Mouse (Mus musculus) olfactory bulb, adult 2 months (tissue): ENCODE data around the gene Tcf7l1.

Experiments used
- CTCF ChIP-seq: fragments of 200-500 bp; IDR thresholded peaks from 2 replicates; pipeline ENCODE4 v1.5.1; 2012; ENCODE audit warnings: low read depth, mild to moderate bottlenecking, low read length, moderate library complexity; ENCODE audit not compliant: insufficient read depth
- POLR2A ChIP-seq: fragments of 200-500 bp; IDR thresholded peaks from 2 replicates; pipeline ENCODE4 v1.6.1; 2012; ENCODE audit warnings: mild to moderate bottlenecking, low read depth, low read length, moderate library complexity; ENCODE audit not compliant: insufficient read depth

DNA sequence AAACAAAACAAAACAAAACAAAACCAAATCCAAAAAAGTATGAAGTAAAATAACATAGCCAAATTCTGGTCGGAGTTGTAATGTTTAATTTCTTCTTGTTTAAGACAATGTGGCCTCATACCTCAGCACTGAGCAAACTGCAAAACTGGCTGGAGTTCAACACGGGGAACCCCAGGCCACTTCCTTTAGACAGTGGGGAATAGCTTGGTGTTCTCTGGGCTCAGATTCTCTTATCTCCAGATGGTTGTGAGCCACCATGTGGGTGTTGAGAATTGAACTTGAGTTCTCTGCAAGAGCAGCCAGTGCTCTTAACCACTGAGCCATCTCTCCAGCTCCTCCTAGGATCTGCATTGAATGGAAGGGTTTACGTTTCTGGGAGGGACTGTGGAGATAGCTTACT, 42.8 kb upstream of the Tcf7l1 start:
- TF ChIP-seq CTCF = no peak
- TF ChIP-seq POLR2A = no peak
